Mouse (Mus musculus): ENCODE measurements around the gene 1810013L24Rik. TPM values are rescaled to one million over a fixed set of nuclear protein-coding genes. Genes with fewer than 3 reads are reported as not detected.

Gene 1810013L24Rik
- polyA plus RNA-seq (2016; fragmentation: Nextera tagmentation; extraction: Ambion mirVana), result 32.2 and 32.3 TPM in 2 replicates

GRCm38 (mm10) chr16:8829564-8830359 lies at the start of gene 1810013L24Rik:
Gene 1810013L24Rik, plus strand, starts transcription at chr16:8830100.
- Histone ChIP-seq H3K4me1 (peaks cover 18% of the 10 kb centered on the region), H3K27me3 (no peaks in the 10 kb centered on the region), H3K9me3 (no peaks in the 10 kb centered on the region), H3K9ac (peak within 1 kb of the TSS; percentile 92), H3K36me3 (peaks cover 9% of the 10 kb centered on the region; the same call in 1 of the 2 replicates), H3K27ac (peak within 1 kb of the TSS; percentile 97), H3K4me2 (replicated peaks) (peak within 1 kb of the TSS; percentile 94), H3K4me3 (peak within 1 kb of the TSS; percentile 98)
- under 1% methylated on average over 65 of the region's 80 CpGs for WGBS
- peak; percentile 96 for ATAC-seq (ENCODE audit: insufficient number of reproducible peaks, insufficient read depth, low FRiP score, low TSS enrichment)

GRCm38 (mm10) chr16:8780187-8780586 lies 49.7 kb upstream of the 1810013L24Rik start:
- H3K4me3 ChIP-seq, result no peak overlapping the region
- no peaks in the 10 kb centered on the region for H3K9me3 ChIP-seq
- H3K4me2 ChIP-seq (replicated peaks), result no peak overlapping the region
- H3K4me1 ChIP-seq, result no peaks in the 10 kb centered on the region
- no peak overlapping the region for H3K27ac ChIP-seq
- no peak for ATAC-seq (ENCODE audit: insufficient number of reproducible peaks, insufficient read depth, low FRiP score, low TSS enrichment)
- H3K9ac ChIP-seq, result no peak overlapping the region
- WGBS, result 88% methylated on average over 3 of the region's 3 CpGs
- H3K36me3 ChIP-seq, result no peaks in the 10 kb centered on the region
- no peaks in the 10 kb centered on the region for H3K27me3 ChIP-seq

- Histone ChIP-seq H3K4me1 (no peaks in the 10 kb centered on the region), H3K27me3 (no peaks in the 10 kb centered on the region), H3K36me3 (no peaks in the 10 kb centered on the region), H3K4me2 (replicated peaks) (no peak overlapping the region), H3K4me3 (no peak overlapping the region), H3K9me3 (no peaks in the 10 kb centered on the region), H3K27ac (no peak overlapping the region), H3K9ac (no peak overlapping the region)
- ATAC-seq (ENCODE audit: insufficient number of reproducible peaks, insufficient read depth, low FRiP score, low TSS enrichment), result no peak
- WGBS, result 71% methylated on average over 6 of the region's 6 CpGs
These were observed 48.7 kb upstream of the 1810013L24Rik start for GRCm38 (mm10) chr16:8781191-8781590.

GRCm38 (mm10) chr16:8781660-8782059 lies 48.2 kb upstream of the 1810013L24Rik start:
- H3K9me3 ChIP-seq, result no peaks in the 10 kb centered on the region
- no peaks in the 10 kb centered on the region for H3K36me3 ChIP-seq
- 86% methylated on average over 2 of the region's 2 CpGs for WGBS
- no peak overlapping the region for H3K27ac ChIP-seq
- no peaks in the 10 kb centered on the region for H3K27me3 ChIP-seq
- no peaks in the 10 kb centered on the region for H3K4me1 ChIP-seq
- H3K4me3 ChIP-seq, result no peak overlapping the region
- ATAC-seq (ENCODE audit: insufficient number of reproducible peaks, insufficient read depth, low FRiP score, low TSS enrichment), result no peak
- H3K4me2 ChIP-seq (replicated peaks), result no peak overlapping the region
- no peak overlapping the region for H3K9ac ChIP-seq

GRCm38 (mm10) chr16:8783198-8783913 lies 46.5 kb upstream of the 1810013L24Rik start:
- Histone ChIP-seq H3K27me3 (no peaks in the 10 kb centered on the region), H3K27ac (no peak overlapping the region), H3K4me3 (no peak overlapping the region), H3K4me1 (no peaks in the 10 kb centered on the region), H3K36me3 (no peaks in the 10 kb centered on the region), H3K4me2 (replicated peaks) (no peak overlapping the region), H3K9ac (no peak overlapping the region), H3K9me3 (no peaks in the 10 kb centered on the region)
- no peak for ATAC-seq (ENCODE audit: insufficient number of reproducible peaks, insufficient read depth, low FRiP score, low TSS enrichment)
- 79% methylated on average over 16 of the region's 16 CpGs for WGBS

GRCm38 (mm10) chr16:8784753-8785152 lies 45.1 kb upstream of the 1810013L24Rik start:
- Histone ChIP-seq H3K27ac (no peak overlapping the region), H3K4me1 (no peaks in the 10 kb centered on the region), H3K36me3 (no peaks in the 10 kb centered on the region), H3K27me3 (no peaks in the 10 kb centered on the region), H3K9ac (no peak overlapping the region), H3K4me2 (replicated peaks) (no peak overlapping the region), H3K9me3 (no peaks in the 10 kb centered on the region), H3K4me3 (no peak overlapping the region)
- 72% methylated on average over 3 of the region's 3 CpGs for WGBS
- ATAC-seq (ENCODE audit: insufficient number of reproducible peaks, insufficient read depth, low FRiP score, low TSS enrichment), result no peak

- H3K36me3 ChIP-seq, result no peaks in the 10 kb centered on the region
- WGBS, result 86% methylated on average over 4 of the region's 4 CpGs
- ATAC-seq (ENCODE audit: insufficient number of reproducible peaks, insufficient read depth, low FRiP score, low TSS enrichment), result no peak
- H3K4me2 ChIP-seq (replicated peaks), result no peak overlapping the region
- no peak overlapping the region for H3K4me3 ChIP-seq
- H3K9ac ChIP-seq, result no peak overlapping the region
- no peaks in the 10 kb centered on the region for H3K4me1 ChIP-seq
- no peaks in the 10 kb centered on the region for H3K27me3 ChIP-seq
- H3K27ac ChIP-seq, result no peak overlapping the region
- no peaks in the 10 kb centered on the region for H3K9me3 ChIP-seq
These were observed 39.0 kb upstream of the 1810013L24Rik start for GRCm38 (mm10) chr16:8790886-8791285.

GRCm38 (mm10) chr16:8791949-8792557 lies 37.8 kb upstream of the 1810013L24Rik start, which contains the start of gene Usp7:
Gene Usp7, minus strand, starts transcription at chr16:8792308.
- no peak for ATAC-seq (ENCODE audit: insufficient number of reproducible peaks, insufficient read depth, low FRiP score, low TSS enrichment)
- Histone ChIP-seq H3K27ac (no peak within 1 kb of the TSS), H3K9ac (no peak within 1 kb of the TSS), H3K4me2 (replicated peaks) (no peak within 1 kb of the TSS), H3K4me3 (no peak within 1 kb of the TSS), H3K9me3 (no peaks in the 10 kb centered on the region), H3K36me3 (no peaks in the 10 kb centered on the region), H3K4me1 (no peaks in the 10 kb centered on the region), H3K27me3 (no peaks in the 10 kb centered on the region)
- WGBS, result 92% methylated on average over 20 of the region's 20 CpGs

- ATAC-seq (ENCODE audit: insufficient number of reproducible peaks, insufficient read depth, low FRiP score, low TSS enrichment), result no peak
- no peaks in the 10 kb centered on the region for H3K36me3 ChIP-seq
- peaks cover 3% of the 10 kb centered on the region; the same call in 1 of the 2 replicates for H3K9me3 ChIP-seq
- H3K4me2 ChIP-seq (replicated peaks), result no peak overlapping the region
- H3K27me3 ChIP-seq, result no peaks in the 10 kb centered on the region
- no peaks in the 10 kb centered on the region for H3K4me1 ChIP-seq
- H3K4me3 ChIP-seq, result no peak overlapping the region
- H3K9ac ChIP-seq, result no peak overlapping the region
- WGBS, result 19% methylated on average over 3 of the region's 3 CpGs
- no peak overlapping the region for H3K27ac ChIP-seq
These were observed 34.9 kb upstream of the 1810013L24Rik start for GRCm38 (mm10) chr16:8794952-8795351.

GRCm38 (mm10) chr16:8795906-8796305 lies 34.0 kb upstream of the 1810013L24Rik start:
- 70% methylated on average over 2 of the region's 2 CpGs for WGBS
- ATAC-seq (ENCODE audit: insufficient number of reproducible peaks, insufficient read depth, low FRiP score, low TSS enrichment), result no peak

GRCm38 (mm10) chr16:8806703-8807102 lies 23.2 kb upstream of the 1810013L24Rik start:
- no peak overlapping the region for H3K4me2 ChIP-seq (replicated peaks)
- ATAC-seq (ENCODE audit: insufficient number of reproducible peaks, insufficient read depth, low FRiP score, low TSS enrichment), result no peak
- no peaks in the 10 kb centered on the region for H3K9me3 ChIP-seq
- 16% methylated on average over 4 of the region's 4 CpGs for WGBS
- H3K9ac ChIP-seq, result no peak overlapping the region
- H3K4me1 ChIP-seq, result no peaks in the 10 kb centered on the region
- H3K27ac ChIP-seq, result no peak overlapping the region
- no peaks in the 10 kb centered on the region for H3K36me3 ChIP-seq
- no peak overlapping the region for H3K4me3 ChIP-seq
- no peaks in the 10 kb centered on the region for H3K27me3 ChIP-seq

More at GRCm38 (mm10) chr16:8795906-8796305, 34.0 kb upstream of the 1810013L24Rik start:
- H3K9ac ChIP-seq, result no peak overlapping the region
- no peak overlapping the region for H3K4me2 ChIP-seq (replicated peaks)
- H3K9me3 ChIP-seq, result peaks cover 3% of the 10 kb centered on the region; the same call in 1 of the 2 replicates
- no peaks in the 10 kb centered on the region for H3K36me3 ChIP-seq
- H3K27ac ChIP-seq, result no peak overlapping the region
- H3K4me3 ChIP-seq, result no peak overlapping the region
- H3K4me1 ChIP-seq, result no peaks in the 10 kb centered on the region
- H3K27me3 ChIP-seq, result no peaks in the 10 kb centered on the region
